Mouse (Mus musculus) liver, embryonic 13.5 days (tissue): ENCODE results near the gene 2810408A11Rik. TPM values are rescaled to one million over a fixed set of nuclear protein-coding genes. Genes with fewer than 3 reads are reported as not detected.
A peak's percentile ranks its signal among the peaks of the same experiment; 100 is the strongest.
"Not testable (repeated sequence)": the region's sequence is repeated elsewhere in the genome, so short reads cannot be mapped to it uniquely, and the experiment has no call there.

ENCODE experiments used
- ATAC-seq: fragments of 200-750 bp; cut with Nextera tagmentation; 2 replicates; pipeline ENCODE4 v1.8.0; 2017; ENCODE audit warnings: low read depth, mild to moderate bottlenecking, moderate number of reproducible peaks, moderate library complexity
- DNase-seq: peaks from one replicate; pipeline ENCODE4 v3.0.0; 2022
- H3K27ac ChIP-seq: fragments of 300-500 bp; sonication (generic); 2 replicates; pipeline ENCODE4 v1.5.1; 2015; ENCODE audit warnings: moderate library complexity, mild to moderate bottlenecking, inconsistent platforms
- H3K27me3 ChIP-seq: fragments of 300-500 bp; sonication (generic); 2 replicates; pipeline ENCODE4 v1.6.1; 2015; ENCODE audit warnings: mild to moderate bottlenecking, inconsistent platforms
- H3K36me3 ChIP-seq: fragments of 300-500 bp; sonication (generic); 2 replicates; pipeline ENCODE4 v1.6.1; 2015; ENCODE audit warnings: mild to moderate bottlenecking, inconsistent platforms
- H3K4me1 ChIP-seq: fragments of 300-500 bp; sonication (generic); replicated peaks from 2 replicates; pipeline ENCODE4 v1.6.1; 2015; ENCODE audit warnings: inconsistent platforms
- H3K4me2 ChIP-seq: fragments of 300-500 bp; sonication (generic); 2 replicates; pipeline ENCODE4 v1.6.1; 2015; ENCODE audit warnings: inconsistent platforms, mild to moderate bottlenecking, moderate library complexity
- H3K4me3 ChIP-seq: fragments of 300-500 bp; sonication (generic); replicated peaks from 2 replicates; pipeline ENCODE4 v1.5.1; 2015; ENCODE audit warnings: mild to moderate bottlenecking, inconsistent platforms
- H3K9ac ChIP-seq: fragments of 300-500 bp; sonication (generic); 2 replicates; pipeline ENCODE4 v1.6.1; 2015; ENCODE audit warnings: mild to moderate bottlenecking, inconsistent platforms
- H3K9me3 ChIP-seq: fragments of 300-500 bp; sonication (generic); replicated peaks from 2 replicates; pipeline ENCODE4 v1.6.1; 2016; ENCODE audit warnings: inconsistent platforms
- WGBS: fragments of 180-500 bp; shearing (Covaris S2); methylation state at CpG from one replicate; pipeline ENCODE4 v1.1.7; 2015; ENCODE audit not compliant: insufficient replicate concordance; 5-methylcytosine and 5-hydroxymethylcytosine counted together
- polyA plus RNA-seq: library from polyadenylated mRNA; unstranded; fragments of >200 nt; fragmentation: Nextera tagmentation; extraction: Ambion mirVana; gene quantifications from 2 replicates; pipeline ENCODE4 v1.2.1, GENCODE M21; 2015

Gene 2810408A11Rik
- polyA plus RNA-seq, 1 experiment from 2014 or later, result 0.89 TPM

DNA sequence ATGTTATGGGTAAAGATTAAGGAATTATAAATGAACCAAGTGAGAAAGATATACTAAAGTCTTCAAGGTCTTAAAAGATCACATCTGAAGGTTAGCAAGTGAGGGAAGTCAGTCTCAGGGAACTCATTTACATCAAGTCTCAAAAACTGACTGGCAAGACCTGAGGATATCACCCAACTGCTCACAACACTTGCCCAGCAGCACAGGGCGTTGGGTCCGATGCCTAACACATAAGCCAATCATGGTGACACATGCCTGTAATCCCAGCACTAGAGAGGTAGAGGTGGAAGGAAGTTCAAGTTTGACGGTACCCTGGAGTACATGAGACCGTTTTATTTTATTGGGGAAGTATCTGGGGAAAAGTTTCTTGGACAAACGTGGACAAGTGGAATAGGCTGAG lies 17.3 kb upstream of the 2810408A11Rik start:
- Histone ChIP-seq H3K4me1 (peaks cover 68% of the 10 kb centered on the region), H3K27me3 (no peaks in the 10 kb centered on the region), H3K9ac (peak overlapping the region; percentile 99), H3K4me2 (peak overlapping the region; percentile 98), H3K27ac (peak overlapping the region; percentile 99), H3K4me3 (peak overlapping the region; percentile 91), H3K36me3 (peaks cover 54% of the 10 kb centered on the region), H3K9me3 (no peaks in the 10 kb centered on the region)
- ATAC-seq, result no peak
- 71% methylated on average over 5 of the region's 5 CpGs for WGBS
- DNase-seq, result no peak

DNA sequence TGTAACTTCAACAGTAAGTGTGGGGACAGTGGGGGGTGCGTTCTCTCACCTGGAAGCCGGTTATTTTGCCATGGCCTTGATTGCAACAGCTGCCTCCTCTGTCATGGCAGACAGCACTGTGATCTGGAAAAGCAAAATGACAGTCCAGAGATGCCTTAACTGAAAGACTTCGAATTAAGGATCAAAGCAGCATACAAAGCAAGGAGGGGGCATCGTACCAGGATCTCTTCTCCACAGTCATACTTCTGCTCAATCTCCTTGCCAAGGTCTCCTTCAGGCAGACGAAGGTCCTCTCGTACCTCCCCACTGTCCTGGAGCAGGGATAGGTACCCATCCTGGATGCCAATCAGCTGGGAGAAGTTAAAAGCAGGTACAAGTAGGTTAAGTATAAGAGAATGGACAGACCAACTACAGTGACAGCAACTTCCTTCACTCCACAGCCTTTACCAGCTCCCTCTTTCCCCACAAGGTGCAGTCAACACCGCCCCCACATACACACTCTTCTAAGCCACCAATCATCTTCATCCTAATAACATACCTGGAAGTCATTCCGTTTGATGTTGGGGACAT lies 16.7 kb upstream of the 2810408A11Rik start:
- Histone ChIP-seq H3K27ac (peak overlapping the region; percentile 99), H3K36me3 (peaks cover 60% of the 10 kb centered on the region), H3K27me3 (no peaks in the 10 kb centered on the region), H3K9me3 (no peaks in the 10 kb centered on the region), H3K4me1 (peaks cover 68% of the 10 kb centered on the region), H3K9ac (peak overlapping the region; percentile 99), H3K4me2 (peak overlapping the region; percentile 98), H3K4me3 (peak overlapping the region; percentile 91)
- DNase-seq, result no peak
- no peak for ATAC-seq
- 61% methylated on average over 8 of the region's 8 CpGs for WGBS

- ATAC-seq, DNase-seq, H3K9me3 ChIP-seq, H3K27me3 ChIP-seq: not testable (repeated sequence)
- Histone ChIP-seq H3K4me1 (peaks cover 62% of the 10 kb centered on the region), H3K36me3 (peaks cover 67% of the 10 kb centered on the region), H3K4me2 (peak overlapping the region; percentile 98), H3K27ac (peak overlapping the region; percentile 99), H3K9ac (peak overlapping the region; percentile 99), H3K4me3 (peak overlapping the region; percentile 91)
- WGBS, result 20% methylated on average over 7 of the region's 7 CpGs
Measured at GRCm38 (mm10) chr11:69916652-69917378, 16.0 kb upstream of the 2810408A11Rik start.

- peak; percentile 83 for DNase-seq
- Histone ChIP-seq H3K4me1 (peaks cover 62% of the 10 kb centered on the region), H3K36me3 (peaks cover 75% of the 10 kb centered on the region)
Measured at GRCm38 (mm10) chr11:69915667-69916627, 15.2 kb upstream of the 2810408A11Rik start.

DNA sequence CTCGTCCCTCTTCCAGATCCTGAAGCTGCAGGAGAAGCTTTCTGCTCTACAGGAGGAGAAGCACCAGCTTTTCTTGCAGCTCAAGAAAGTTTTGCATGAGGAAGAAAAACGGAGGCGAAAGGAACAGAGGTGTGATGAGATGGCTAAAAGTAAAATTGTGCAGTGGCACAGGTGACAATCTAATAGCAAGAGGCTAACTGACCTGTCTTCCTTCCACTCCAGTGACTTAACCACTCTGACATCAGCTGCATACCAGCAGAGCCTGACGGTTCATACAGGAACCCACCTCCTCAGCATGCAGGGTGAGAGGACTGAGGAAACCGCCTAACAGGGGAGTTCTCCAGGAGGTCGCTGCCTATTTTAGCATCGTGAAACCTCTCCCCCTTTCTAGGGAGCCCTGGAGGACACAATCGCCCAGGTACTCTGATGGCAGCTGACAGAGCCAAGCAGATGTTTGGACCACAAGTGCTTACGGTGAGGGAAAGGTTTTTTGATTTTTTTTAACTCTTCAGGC lies 14.2 kb upstream of the 2810408A11Rik start:
- no peak for ATAC-seq
- Histone ChIP-seq H3K4me3 (peak overlapping the region; percentile 91), H3K4me2 (peak overlapping the region; percentile 98), H3K27me3 (no peaks in the 10 kb centered on the region), H3K4me1 (peaks cover 62% of the 10 kb centered on the region), H3K27ac (peak overlapping the region; percentile 99), H3K36me3 (peaks cover 85% of the 10 kb centered on the region), H3K9me3 (no peaks in the 10 kb centered on the region), H3K9ac (peak overlapping the region; percentile 99)
- WGBS, result 20% methylated on average over 9 of the region's 9 CpGs
- DNase-seq, result no peak

More at GRCm38 (mm10) chr11:69915667-69916627, 15.2 kb upstream of the 2810408A11Rik start:
- no peaks in the 10 kb centered on the region for H3K27me3 ChIP-seq
- WGBS, result 16% methylated on average over 5 of the region's 5 CpGs
- H3K9me3 ChIP-seq, result no peaks in the 10 kb centered on the region
- peak; percentile 70 for ATAC-seq
- H3K27ac ChIP-seq, result peak overlapping the region; percentile 99
- H3K4me2 ChIP-seq, result peak overlapping the region; percentile 98
- peak overlapping the region; percentile 99 for H3K9ac ChIP-seq
- peak overlapping the region; percentile 91 for H3K4me3 ChIP-seq

GRCm38 (mm10) chr11:69914372-69914764 lies 13.6 kb upstream of the 2810408A11Rik start:
- DNase-seq, result no peak
- peak overlapping the region; percentile 98 for H3K4me2 ChIP-seq
- WGBS, result 1% methylated on average over 17 of the region's 17 CpGs
- H3K9ac ChIP-seq, result peak overlapping the region; percentile 99
- no peaks in the 10 kb centered on the region for H3K9me3 ChIP-seq
- H3K27me3 ChIP-seq, result no peaks in the 10 kb centered on the region
- no peak; the same call in 1 of the 2 replicates for ATAC-seq
- peaks cover 60% of the 10 kb centered on the region for H3K4me1 ChIP-seq
- H3K4me3 ChIP-seq, result peak overlapping the region; percentile 91
- peak overlapping the region; percentile 99 for H3K27ac ChIP-seq
- peaks cover 90% of the 10 kb centered on the region for H3K36me3 ChIP-seq

GRCm38 (mm10) chr11:69913554-69914371 lies 13.0 kb upstream of the 2810408A11Rik start, which contains the start of gene Gps2:
Gene Gps2, plus strand, starts transcription at chr11:69913888.
- ATAC-seq (peak; percentile 64), DNase-seq (peak; percentile 85)
- Histone ChIP-seq H3K36me3 (peaks cover 90% of the 10 kb centered on the region), H3K9me3 (no peaks in the 10 kb centered on the region), H3K4me1 (peaks cover 54% of the 10 kb centered on the region), H3K9ac (peak within 1 kb of the TSS; percentile 99), H3K27me3 (no peaks in the 10 kb centered on the region), H3K27ac (peak within 1 kb of the TSS; percentile 99), H3K4me2 (peak within 1 kb of the TSS; percentile 98), H3K4me3 (peak within 1 kb of the TSS; percentile 91)
- under 1% methylated on average over 61 of the region's 61 CpGs for WGBS

DNA sequence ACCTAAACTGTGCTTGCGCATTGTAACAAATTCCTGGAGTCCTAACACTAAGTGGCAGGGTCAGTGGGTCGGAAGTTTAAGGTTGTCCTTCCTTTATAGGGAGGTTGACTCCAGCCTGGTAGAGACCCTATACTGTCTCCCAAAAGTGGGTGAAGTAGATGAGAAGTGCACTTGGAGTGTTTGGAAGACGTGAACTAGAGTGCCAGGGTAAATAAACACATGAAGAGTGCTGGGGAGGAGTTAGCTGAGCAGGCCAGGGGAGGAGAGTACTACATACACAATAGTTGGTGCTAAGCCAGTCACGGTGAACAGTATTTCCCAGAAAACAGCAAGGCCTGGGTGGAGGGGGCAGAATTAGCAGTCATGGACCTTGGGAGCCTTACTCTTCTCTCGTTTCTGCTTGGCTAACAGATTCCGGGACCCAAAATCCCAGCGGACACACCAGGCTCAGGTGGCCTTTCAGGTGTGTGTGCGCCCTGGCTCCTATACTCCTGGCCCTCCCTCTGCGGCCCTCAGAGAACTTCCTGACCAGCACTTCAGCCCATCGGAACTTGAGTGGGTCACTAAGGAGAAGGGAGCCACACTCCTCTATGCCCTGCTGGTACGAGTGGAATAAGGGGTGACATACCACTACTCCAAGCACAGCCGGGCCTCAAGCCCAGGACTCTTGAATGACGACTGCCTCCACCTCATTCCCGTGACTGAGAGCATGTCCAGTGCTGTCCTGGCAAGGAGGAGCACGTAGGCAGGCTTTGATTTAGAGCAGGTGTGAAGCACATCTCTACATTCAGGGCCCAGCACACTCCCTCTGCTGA lies 12.1 kb upstream of the 2810408A11Rik start:
- H3K9me3 ChIP-seq, result no peaks in the 10 kb centered on the region
- H3K27me3 ChIP-seq, result no peaks in the 10 kb centered on the region
- peak overlapping the region; percentile 99 for H3K9ac ChIP-seq
- whole genome bisulfite sequencing, result 75% methylated on average over 15 of the region's 15 CpGs
- no peak for ATAC-seq
- peak overlapping the region; percentile 98 for H3K4me2 ChIP-seq
- DNase-seq, result no peak
- peak overlapping the region; percentile 91 for H3K4me3 ChIP-seq
- peak overlapping the region; percentile 99 for H3K27ac ChIP-seq
- H3K36me3 ChIP-seq, result peaks cover 90% of the 10 kb centered on the region
- H3K4me1 ChIP-seq, result peaks cover 46% of the 10 kb centered on the region

GRCm38 (mm10) chr11:69911701-69912100 lies 10.9 kb upstream of the 2810408A11Rik start:
- H3K36me3 ChIP-seq, result peaks cover 90% of the 10 kb centered on the region
- no peak overlapping the region for H3K9ac ChIP-seq
- WGBS, result 83% methylated on average over 6 of the region's 6 CpGs
- no peak overlapping the region for H3K27ac ChIP-seq
- ATAC-seq, result no peak
- no peak overlapping the region for H3K4me2 ChIP-seq
- H3K4me1 ChIP-seq, result peaks cover 34% of the 10 kb centered on the region
- DNase-seq, result no peak
- no peaks in the 10 kb centered on the region for H3K27me3 ChIP-seq
- no peak overlapping the region for H3K4me3 ChIP-seq
- H3K9me3 ChIP-seq, result no peaks in the 10 kb centered on the region
